Comparison of ENCODE assay signal across 8 mouse cellular contexts in genomic region chr10:61452645-61453044, GRCm38 (mm10). TPM values are rescaled to one million over a fixed set of nuclear protein-coding genes. Genes with fewer than 3 reads are reported as not detected.
DNase-seq lines count a peak whose midpoint lies in the region; ATAC-seq lines count a peak whose summit lies in the region.

TSS of gene Eif4ebp2 (minus strand) at chr10:61452661.

- H3K27ac ChIP-seq in brown adipose tissue, adult 24 weeks (replicated peaks; ENCODE audit: low read depth, low read length), result peak within 1 kb of the TSS; percentile 60
- peak within 1 kb of the TSS; percentile 84 for H3K27ac ChIP-seq in heart, embryonic 13.5 days (replicated peaks)
- peak within 1 kb of the TSS; percentile 92 for H3K27ac ChIP-seq in liver, embryonic 12.5 days
- peak within 1 kb of the TSS; percentile 86 for H3K27ac ChIP-seq in stomach, embryonic 15.5 days

- ATAC-seq in heart, embryonic 13.5 days (ENCODE audit: extremely low read depth, insufficient number of reproducible peaks, low FRiP score, low TSS enrichment), result peak; percentile 98
- peak; percentile 96 for ATAC-seq in liver, embryonic 12.5 days
- ATAC-seq in stomach, embryonic 15.5 days (ENCODE audit: insufficient read depth, low FRiP score, low read depth), result peak; percentile 98

- H3K4me2 ChIP-seq in heart, embryonic 13.5 days, result peak within 1 kb of the TSS; percentile 95
- H3K4me2 ChIP-seq in liver, embryonic 12.5 days, result peak within 1 kb of the TSS; percentile 75
- peak within 1 kb of the TSS; percentile 68 for H3K4me2 ChIP-seq in stomach, embryonic 15.5 days

- H3K9me3 ChIP-seq in heart, embryonic 13.5 days, result 0 out of 2 replicates have a peak, but pooled peaks cover 5% of the 10 kb centered on the region
- H3K9me3 ChIP-seq in liver, embryonic 12.5 days (replicated peaks), result no peaks in the 10 kb centered on the region
- no peaks in the 10 kb centered on the region for H3K9me3 ChIP-seq in stomach, embryonic 15.5 days

- DNase-seq in CD4-positive, CD25-positive, alpha-beta regulatory T cell, adult 2 months (ENCODE audit: low read depth, low spot score), result peak; percentile 99
- DNase-seq in fat pad, adult 2 months (ENCODE audit: extremely low read depth, low read depth, low spot score), result peak; percentile 66
- DNase-seq in kidney, postnatal 10 days, result peak; percentile 99
- peak; percentile 100 for DNase-seq in natural killer cell, adult 2 months (ENCODE audit: low spot score in 2 of 2)

- WGBS in heart, embryonic 13.5 days, result under 1% methylated on average over 33 of the region's 36 CpGs
- under 1% methylated on average over 36 of the region's 36 CpGs for WGBS in liver, embryonic 12.5 days (ENCODE audit: insufficient replicate concordance)
- 1% methylated on average over 34 of the region's 36 CpGs for WGBS in stomach, embryonic 15.5 days

- peak within 1 kb of the TSS; percentile 85 for H3K4me3 ChIP-seq in brown adipose tissue, adult 24 weeks (ENCODE audit: insufficient read depth, low read depth, low read length)
- peak within 1 kb of the TSS; percentile 99 for H3K4me3 ChIP-seq in heart, embryonic 13.5 days
- H3K4me3 ChIP-seq in liver, embryonic 12.5 days, result peak within 1 kb of the TSS; percentile 78
- peak within 1 kb of the TSS; percentile 100 for H3K4me3 ChIP-seq in stomach, embryonic 15.5 days (replicated peaks)

- peaks cover 20% of the 10 kb centered on the region for H3K4me1 ChIP-seq in brown adipose tissue, adult 24 weeks (ENCODE audit: control insufficient read depth, insufficient read depth, insufficient read length, low read length)
- H3K4me1 ChIP-seq in heart, embryonic 13.5 days, result peaks cover 44% of the 10 kb centered on the region
- peaks cover 46% of the 10 kb centered on the region for H3K4me1 ChIP-seq in liver, embryonic 12.5 days
- H3K4me1 ChIP-seq in stomach, embryonic 15.5 days, result peaks cover 17% of the 10 kb centered on the region; the same call in 1 of the 2 replicates

- H3K36me3 ChIP-seq in heart, embryonic 13.5 days, result peaks cover 23% of the 10 kb centered on the region
- peaks cover 31% of the 10 kb centered on the region for H3K36me3 ChIP-seq in liver, embryonic 12.5 days
- H3K36me3 ChIP-seq in stomach, embryonic 15.5 days, result peaks cover 7% of the 10 kb centered on the region

- H3K27me3 ChIP-seq in heart, embryonic 13.5 days (replicated peaks), result no peaks in the 10 kb centered on the region
- no peaks in the 10 kb centered on the region for H3K27me3 ChIP-seq in liver, embryonic 12.5 days (replicated peaks)
- no peaks in the 10 kb centered on the region for H3K27me3 ChIP-seq in stomach, embryonic 15.5 days (replicated peaks)

- H3K9ac ChIP-seq in heart, embryonic 13.5 days, result peak within 1 kb of the TSS; percentile 97
- peak within 1 kb of the TSS; percentile 87 for H3K9ac ChIP-seq in liver, embryonic 12.5 days
- peak within 1 kb of the TSS; percentile 88 for H3K9ac ChIP-seq in stomach, embryonic 15.5 days

RNA-seq across cellular contexts. Expression of gene Eif4ebp2, which starts in this region (rescaled TPM):
- polyA plus RNA-seq in brown adipose tissue, adult 24 weeks (2012; ENCODE audit: insufficient read depth, insufficient read length, missing spikeins), result 81.2 and 120 TPM in 2 replicates
- polyA plus RNA-seq in heart, embryonic 13.5 days (2015; fragmentation: Nextera tagmentation; extraction: Ambion mirVana), result 50.8 and 57.1 TPM in 2 replicates
- polyA plus RNA-seq in liver, embryonic 12.5 days (2016; fragmentation: Nextera tagmentation; extraction: Ambion mirVana), result 55.2 and 57.6 TPM in 2 replicates
- 72.3 and 77.5 TPM in 2 replicates for polyA plus RNA-seq in stomach, embryonic 15.5 days (2015; fragmentation: Nextera tagmentation; extraction: Ambion mirVana)

Comparison
In these comparisons a context has a peak if more than half of its experiments do, and no peak if none do; other contexts are left out.
1. Peak in every context shown above with its lines: DNase-seq, ATAC-seq, H3K4me3 ChIP-seq and H3K27ac ChIP-seq.